Mouse (Mus musculus): Measurements from ENCODE around the gene Stard3nl. TPM values are rescaled to one million over a fixed set of nuclear protein-coding genes. Genes with fewer than 3 reads are reported as not detected.

The Stard3nl gene
- total RNA-seq (2021): 10 to 100 TPM; 69.5 to 74.5 TPM
- long read RNA-seq, experiment 1, transcript Stard3nl-201 (9 exons, 1,327 nt): major isoform, 128 of 147 reads
- long read RNA-seq, experiment 1, partial matches to known transcripts: 2 of 147 reads
- long read RNA-seq, experiment 1, other reads (novel, unspliced or antisense): 11 of 147 reads
- long read RNA-seq, experiment 2, transcript Stard3nl-201 (9 exons, 1,327 nt): major isoform, 86 of 108 reads
- long read RNA-seq, experiment 2, transcript Stard3nl-206 (8 exons, 1,074 nt): minor isoform, 7 of 108 reads
- long read RNA-seq, experiment 2, partial matches to known transcripts: 3 of 108 reads
- long read RNA-seq, experiment 2, other reads (novel, unspliced or antisense): 9 of 108 reads

DNA sequence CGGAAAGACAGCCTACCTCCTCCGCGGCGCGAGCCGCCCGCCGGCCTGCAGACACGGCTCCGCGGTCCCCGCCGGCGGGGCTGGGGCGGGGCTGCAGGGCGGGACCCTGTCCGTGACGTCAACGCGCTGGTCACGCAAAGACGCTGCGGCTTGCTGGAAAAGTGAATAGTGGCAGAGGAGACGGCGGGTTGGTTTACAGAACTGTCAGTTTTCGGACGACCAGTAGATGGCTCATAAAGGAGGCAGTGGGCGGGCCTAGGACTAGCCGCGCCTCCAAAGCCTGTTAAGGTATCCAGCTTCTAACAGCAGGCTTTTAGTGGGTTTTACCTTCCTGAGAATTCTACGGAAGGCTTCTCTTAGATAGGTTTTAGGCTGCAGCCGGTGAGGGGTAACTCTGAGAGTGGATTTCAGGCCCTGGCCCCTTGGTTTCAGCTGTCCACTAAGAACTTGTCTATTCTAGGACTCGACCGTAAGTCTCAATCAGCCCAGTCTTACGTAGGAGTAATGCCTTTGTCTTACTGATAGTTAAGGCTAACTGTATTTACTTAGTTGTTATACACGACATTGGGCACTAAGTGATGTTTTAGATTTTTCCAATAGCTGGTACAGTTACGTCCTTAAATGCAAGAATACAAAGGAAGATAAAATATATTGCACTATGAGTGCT lies at the start of gene Stard3nl:
Gene Stard3nl, minus strand, starts transcription at position 108 of the 667 bp plus-strand sequence.
- peak; percentile 99 to 100 for DNase-seq (ENCODE audit: low spot score in 2 of 2)

GRCm38 (mm10) chr13:19438040-19438439 lies 42.4 kb upstream of the Stard3nl start:
- DNase-seq (ENCODE audit: low spot score in 2 of 2): peak in 1 of 2 experiments; percentile 7
- intact Hi-C loops (cut with DNase I): loop anchor here (5.0 to 10.0 kb wide), 2 partner anchors 71 to 263 kb away; no protein-coding TSS in a partner anchor

More for the DNA sequence above, at the start of gene Stard3nl:
- intact Hi-C loops (cut with DNase I): no loop called here

- intact Hi-C loops (cut with DNase I): loop anchor here (10.0 kb wide), 1 partner anchor 255 kb away; no protein-coding TSS in a partner anchor
- DNase-seq (ENCODE audit: low spot score in 2 of 2): no peak
These were observed 34.3 kb upstream of the Stard3nl start for GRCm38 (mm10) chr13:19429812-19430370.

GRCm38 (mm10) chr13:19428076-19428475 lies 32.5 kb upstream of the Stard3nl start:
- intact Hi-C loops (cut with DNase I): no loop called here
- no peak for DNase-seq (ENCODE audit: low spot score in 2 of 2)

DNA sequence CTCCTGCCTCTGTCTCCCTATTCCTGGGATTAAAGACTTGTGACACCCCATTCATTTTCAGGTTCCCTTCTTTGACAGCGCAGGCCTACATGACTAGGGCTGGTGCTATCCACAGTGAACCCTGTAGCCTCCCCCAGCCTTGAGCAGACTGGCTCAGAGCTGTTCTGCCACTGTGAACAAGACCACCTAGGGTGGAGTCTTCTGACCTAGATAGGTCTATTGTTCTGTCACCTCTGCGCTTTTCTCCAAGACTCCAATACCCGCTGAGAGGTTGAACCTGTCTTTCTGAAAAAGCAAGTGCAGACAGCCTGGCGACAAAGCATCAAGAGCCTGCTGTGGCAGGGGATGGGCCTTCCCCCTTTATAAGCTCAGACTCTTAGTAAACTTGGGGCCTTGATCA lies 29.0 kb upstream of the Stard3nl start:
- no peak for DNase-seq (ENCODE audit: low spot score in 2 of 2)
- intact Hi-C loops (cut with DNase I): no loop called here

DNA sequence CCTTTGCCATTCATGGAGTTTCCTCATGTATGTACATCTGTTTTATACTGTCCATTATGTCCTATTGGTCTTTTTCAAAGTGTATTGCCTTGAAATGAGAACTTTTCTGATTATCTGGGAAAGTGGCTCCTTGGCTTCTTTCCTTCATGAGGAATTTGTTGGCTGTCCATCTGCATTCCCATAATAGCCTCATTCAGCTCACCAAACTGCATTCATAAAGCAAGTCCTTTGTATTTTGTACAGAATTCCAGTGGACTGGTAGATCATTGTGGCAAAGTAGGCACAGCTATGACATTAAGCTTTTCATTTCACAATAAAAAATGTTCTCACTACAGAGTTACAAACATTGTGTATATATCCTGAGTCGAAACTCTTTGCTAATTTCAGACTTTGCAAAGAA lies 26.9 kb upstream of the Stard3nl start:
- no peak for DNase-seq (ENCODE audit: low spot score in 2 of 2)
- intact Hi-C loops (cut with DNase I): no loop called here

DNA sequence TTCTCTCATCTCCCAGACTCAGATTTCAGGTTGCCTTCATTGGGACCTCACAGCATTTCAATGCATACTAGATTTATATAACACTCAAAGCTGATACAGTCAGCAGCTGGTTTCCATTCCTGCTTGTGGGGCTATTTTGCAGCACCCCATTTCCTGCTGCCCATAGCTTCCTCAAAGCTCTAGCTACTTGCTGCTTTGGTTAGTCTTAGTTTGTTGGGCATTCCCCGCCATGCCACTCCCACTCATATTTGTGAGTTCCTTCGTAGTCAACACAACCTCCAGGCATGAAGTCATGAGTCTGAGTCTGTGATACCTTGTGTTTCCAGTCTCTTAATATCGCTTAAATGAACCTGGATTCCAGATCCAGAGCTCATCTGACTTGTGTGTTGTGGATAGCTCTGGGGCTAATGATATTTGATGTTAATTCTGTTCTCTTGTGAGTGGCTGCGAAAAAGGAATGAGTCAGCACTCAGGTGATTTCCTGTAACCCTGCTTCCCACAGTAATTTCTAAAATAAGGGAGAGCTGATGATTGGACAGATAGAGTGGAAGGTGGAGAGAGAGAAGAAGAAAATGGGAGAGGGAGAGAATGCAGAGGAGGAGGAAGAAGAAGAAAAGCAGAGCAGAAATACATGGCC lies 22.4 kb upstream of the Stard3nl start:
- no peak for DNase-seq (ENCODE audit: low spot score in 2 of 2)
- intact Hi-C loops (cut with DNase I): no loop called here

DNA sequence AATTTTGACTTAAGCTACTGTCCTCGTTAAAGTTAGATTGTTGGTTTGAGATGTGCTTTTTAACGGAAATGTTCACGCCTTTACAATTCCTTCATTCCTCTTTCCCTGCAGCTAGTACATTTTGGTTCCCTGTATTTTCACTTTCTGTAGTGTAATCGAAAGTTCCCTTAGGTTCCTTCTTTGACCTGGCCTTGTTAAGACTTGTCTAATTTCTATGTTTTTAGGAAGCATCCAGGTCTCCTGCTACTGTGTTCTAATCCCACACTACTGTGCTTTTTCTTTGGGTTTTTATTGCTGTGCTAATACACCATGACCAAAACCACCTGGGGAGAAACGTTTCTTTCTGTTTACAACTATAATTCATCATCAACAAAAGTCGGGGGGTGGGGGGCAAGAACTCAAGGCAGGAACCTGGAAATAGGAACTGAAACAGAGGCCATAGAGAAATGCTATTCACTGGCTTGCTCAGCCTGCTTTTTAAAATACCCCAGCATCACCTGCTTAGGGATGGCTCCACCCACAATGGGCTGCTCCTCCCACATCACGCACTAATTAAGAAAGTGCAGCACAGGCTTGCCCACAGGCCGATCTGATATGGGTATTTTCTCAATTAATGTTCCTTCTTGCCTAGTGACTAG lies 20.4 kb upstream of the Stard3nl start:
- DNase-seq (ENCODE audit: low spot score in 2 of 2): no peak
- intact Hi-C loops (cut with DNase I): no loop called here

- intact Hi-C loops (cut with DNase I): no loop called here
- DNase-seq (ENCODE audit: low spot score in 2 of 2): peak in 1 of 2 experiments; percentile 15
These were observed 19.7 kb upstream of the Stard3nl start for GRCm38 (mm10) chr13:19415337-19415736.

GRCm38 (mm10) chr13:19412334-19412939 lies 16.8 kb upstream of the Stard3nl start:
- no peak for DNase-seq (ENCODE audit: low spot score in 2 of 2)
- intact Hi-C loops (cut with DNase I): no loop called here

- intact Hi-C loops (cut with DNase I): no loop called here
- DNase-seq (ENCODE audit: low spot score in 2 of 2): no peak
These were observed 16.3 kb upstream of the Stard3nl start for GRCm38 (mm10) chr13:19411886-19412285.

DNA sequence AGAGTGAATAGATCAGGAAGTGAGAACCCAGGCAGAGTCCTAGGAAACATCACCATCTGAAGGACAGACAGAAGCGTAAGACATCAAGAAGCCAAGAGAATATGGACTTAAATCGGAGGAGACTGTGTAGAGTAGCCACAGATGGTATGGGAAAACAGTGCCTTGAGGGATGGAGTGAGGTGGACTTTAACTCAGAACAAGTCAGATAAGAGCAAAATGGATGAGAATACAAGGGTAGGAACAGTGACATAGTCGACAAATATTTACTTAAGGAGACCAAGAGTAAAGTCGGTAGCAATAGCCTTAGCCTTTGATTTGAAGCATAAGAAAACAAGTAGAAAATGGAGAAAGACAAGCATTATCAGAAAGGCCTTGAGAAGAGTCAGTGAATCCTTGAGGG lies 15.1 kb upstream of the Stard3nl start:
- no peak for DNase-seq (ENCODE audit: low spot score in 2 of 2)
- intact Hi-C loops (cut with DNase I): no loop called here

DNA sequence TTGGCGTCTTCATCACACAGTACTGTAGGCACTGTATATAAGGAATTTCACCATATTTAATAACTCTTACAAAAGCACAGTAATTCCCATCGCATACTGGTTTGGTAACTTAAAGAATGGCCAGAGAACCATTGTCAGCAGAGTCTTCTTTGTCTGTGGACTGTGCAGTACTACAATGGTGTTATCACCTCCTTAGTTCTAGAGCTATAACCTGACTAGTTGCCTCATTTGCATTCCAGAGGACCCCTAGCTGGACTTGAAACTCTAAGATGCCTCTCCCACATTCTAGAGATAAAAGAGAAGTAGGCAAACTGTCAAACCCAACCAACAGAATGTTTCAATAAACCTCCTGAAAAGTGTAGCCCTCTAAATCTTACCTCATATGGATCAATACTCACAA lies 12.4 kb upstream of the Stard3nl start:
- no peak for DNase-seq (ENCODE audit: low spot score in 2 of 2)
- intact Hi-C loops (cut with DNase I): no loop called here

- no peak for DNase-seq (ENCODE audit: low spot score in 2 of 2)
- intact Hi-C loops (cut with DNase I): no loop called here
These were observed 9.0 kb upstream of the Stard3nl start for GRCm38 (mm10) chr13:19404623-19405022.

GRCm38 (mm10) chr13:19394798-19395687 lies 552 bp downstream of the Stard3nl start:
- intact Hi-C loops (cut with DNase I): no loop called here
- no peak for DNase-seq (ENCODE audit: low spot score in 2 of 2)

DNA sequence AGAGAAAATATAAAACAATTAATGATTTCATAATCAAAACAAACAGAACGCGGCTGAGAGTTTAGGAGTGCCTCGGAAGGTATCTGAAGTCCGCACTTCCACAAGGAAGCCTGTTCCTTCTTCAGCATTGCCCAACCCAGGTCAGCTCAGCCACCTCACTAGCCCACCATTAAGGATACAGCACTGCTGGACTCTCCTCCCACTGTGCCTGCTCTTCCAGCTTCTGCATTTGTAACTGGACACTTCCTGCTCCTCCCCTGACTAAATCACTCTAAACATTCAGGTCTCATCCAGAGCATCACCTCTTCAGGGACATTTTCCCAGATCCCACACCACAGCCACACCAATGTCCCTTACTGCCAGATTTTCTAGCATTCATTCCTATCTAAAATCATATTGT lies 1.4 kb downstream of the Stard3nl start:
- intact Hi-C loops (cut with DNase I): no loop called here
- no peak for DNase-seq (ENCODE audit: low spot score in 2 of 2)

- no peak for DNase-seq (ENCODE audit: low spot score in 2 of 2)
- intact Hi-C loops (cut with DNase I): no loop called here
These were observed 1.9 kb downstream of the Stard3nl start for GRCm38 (mm10) chr13:19393731-19394130.

- no peak for DNase-seq (ENCODE audit: low spot score in 2 of 2)
- intact Hi-C loops (cut with DNase I): no loop called here
These were observed 4.0 kb downstream of the Stard3nl start for GRCm38 (mm10) chr13:19391608-19392007.

Data from left cerebral cortex, postnatal 14 days (tissue).